Mouse (Mus musculus) embryonic fibroblast, embryonic 13.5 days (primary cell): ENCODE measurements around the gene Slc25a36.

ENCODE experiments used
- CTCF ChIP-seq: IDR thresholded peaks from 2 replicates; pipeline ENCODE4 v1.5.1; 2011; ENCODE audit warnings: mild to moderate bottlenecking, control low read depth, low read length, moderate library complexity, borderline replicate concordance; ENCODE audit not compliant: insufficient read depth
- POLR2A ChIP-seq: IDR thresholded peaks from 2 replicates; pipeline ENCODE4 v1.6.1; 2011; ENCODE audit warnings: low read depth, mild to moderate bottlenecking, control low read depth, low read length, moderate library complexity

- no peak for TF ChIP-seq CTCF
- no peak for TF ChIP-seq POLR2A
Observed at GRCm38 (mm10) chr9:97158412-97158811, 47.5 kb upstream of the Slc25a36 start.
